33 mouse cellular contexts compared by ENCODE assay signal in the genomic region with DNA sequence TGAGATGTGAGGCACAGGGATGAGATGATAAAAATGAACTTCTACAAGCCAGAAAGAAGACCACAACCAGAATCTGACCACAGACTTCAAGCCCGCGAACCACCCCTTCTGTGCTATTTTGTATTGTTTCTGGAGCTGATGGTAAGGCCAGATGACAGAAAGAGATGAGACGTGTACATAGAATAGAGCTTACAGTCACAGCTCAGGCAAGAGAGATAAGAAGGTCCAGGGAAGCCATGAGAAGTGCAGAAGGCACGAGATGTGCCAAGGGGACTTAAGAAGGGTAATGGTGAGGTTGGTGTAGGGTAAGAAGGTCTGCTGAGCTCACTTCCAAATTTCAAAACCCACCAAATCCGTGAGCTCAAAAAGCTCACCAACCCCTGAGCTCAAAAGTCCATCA. TPM values are rescaled to one million over a fixed set of nuclear protein-coding genes. Genes with fewer than 3 reads are reported as not detected.
"Had no signal": no experiment of that assay in that cellular context is flagged by ENCODE, and none has a peak within 500 bp of the region (broad histone marks: within the 10 kb centered on the region; RNA-seq: fewer than 3 reads in every experiment).

No protein-coding gene starts in this region.

- H3K36me3 ChIP-seq: embryonic facial prominence, embryonic 10.5 days; embryonic facial prominence, embryonic 12.5 days; embryonic facial prominence, embryonic 13.5 days; embryonic facial prominence, embryonic 15.5 days; forebrain, embryonic 10.5 days; forebrain, embryonic 12.5 days; forebrain, embryonic 15.5 days had no signal

- H3K4me2 ChIP-seq: embryonic facial prominence, embryonic 12.5 days; embryonic facial prominence, embryonic 13.5 days; embryonic facial prominence, embryonic 15.5 days; forebrain, embryonic 12.5 days; forebrain, embryonic 13.5 days; forebrain, embryonic 15.5 days had no signal

- DNase-seq: cerebellum, adult 8-10 months; cerebellum, adult 9-10 months; cerebellum, adult 9-11 months; cerebellum, postnatal 10 days; cerebellum, postnatal 14 days; cerebellum, postnatal 25 days; cerebellum, postnatal 36 days; embryo, embryonic 11 days; forebrain, postnatal 0 days; gastrocnemius, adult 2 months; gastrocnemius, postnatal 10 days; gastrocnemius, postnatal 14 days; gastrocnemius, postnatal 25 days; gastrocnemius, postnatal 36 days; heart, adult 18-20 months; heart, adult 2 months had no signal

- ATAC-seq: forebrain, embryonic 13.5 days; forebrain, embryonic 14.5 days; forebrain, embryonic 15.5 days; forebrain, embryonic 16.5 days; forebrain, postnatal 0 days had no signal

- H3K9me3 ChIP-seq: embryonic facial prominence, embryonic 15.5 days; forebrain, embryonic 15.5 days had no signal

- H3K4me3 ChIP-seq: embryonic facial prominence, embryonic 10.5 days; embryonic facial prominence, embryonic 12.5 days; embryonic facial prominence, embryonic 13.5 days; embryonic facial prominence, embryonic 15.5 days; erythroblast, embryonic 14.5 days; forebrain, embryonic 10.5 days; forebrain, embryonic 12.5 days; forebrain, embryonic 13.5 days; forebrain, embryonic 15.5 days; gastrocnemius, adult 2 months; heart, adult 2 months had no signal

- H3K4me1 ChIP-seq: embryonic facial prominence, embryonic 10.5 days; embryonic facial prominence, embryonic 12.5 days; embryonic facial prominence, embryonic 13.5 days; embryonic facial prominence, embryonic 15.5 days; forebrain, embryonic 10.5 days; forebrain, embryonic 12.5 days; forebrain, embryonic 13.5 days; forebrain, embryonic 15.5 days had no signal

- H3K27ac ChIP-seq: embryonic facial prominence, embryonic 10.5 days; embryonic facial prominence, embryonic 12.5 days; embryonic facial prominence, embryonic 13.5 days; embryonic facial prominence, embryonic 15.5 days; forebrain, embryonic 10.5 days; forebrain, embryonic 12.5 days; forebrain, embryonic 13.5 days; forebrain, embryonic 15.5 days; gastrocnemius, adult 2 months; heart, adult 2 months had no signal

- H3K27me3 ChIP-seq: embryonic facial prominence, embryonic 12.5 days; embryonic facial prominence, embryonic 13.5 days; embryonic facial prominence, embryonic 15.5 days; forebrain, embryonic 12.5 days; forebrain, embryonic 13.5 days; forebrain, embryonic 15.5 days had no signal

- H3K9ac ChIP-seq: embryonic facial prominence, embryonic 12.5 days; embryonic facial prominence, embryonic 13.5 days; embryonic facial prominence, embryonic 15.5 days; forebrain, embryonic 12.5 days; forebrain, embryonic 13.5 days; forebrain, embryonic 15.5 days; forebrain, postnatal 0 days had no signal

RNA-seq across cellular contexts. Expression of a gene that starts 36.6 kb away (rescaled TPM):
- total RNA-seq: common myeloid progenitor, adult 5-6 weeks; gastrocnemius, adult 18-20 months; gastrocnemius, adult 2 months; gastrocnemius, adult 8-10 months; gastrocnemius, postnatal 10 days; gastrocnemius, postnatal 14 days; gastrocnemius, postnatal 25 days; gastrocnemius, postnatal 36 days; gastrocnemius, postnatal 4 days; granulocyte monocyte progenitor cell, adult 5-6 weeks; heart, adult 18-20 months; heart, adult 8-10 months had no signal
- polyA plus RNA-seq: erythroblast, embryonic 14.5 days had no signal
